Mouse (Mus musculus) layer of hippocampus, adult 2 months (tissue): ENCODE measurements around the gene Tlk2. TPM values are rescaled to one million over a fixed set of nuclear protein-coding genes. Genes with fewer than 3 reads are reported as not detected.

Source experiments
- DNase-seq, 2 experiments: peaks; one replicate each; pipeline ENCODE4 v3.0.0; 2022; ENCODE audit warnings: low spot score in 2 of 2
- H3K27ac ChIP-seq: fragments of 200-600 bp; 2 replicates; pipeline ENCODE4 v1.8.1; 2022
- H3K4me3 ChIP-seq: fragments of 200-600 bp; 2 replicates; pipeline ENCODE4 v1.8.1; 2022; ENCODE audit warnings: mild to moderate bottlenecking
- CTCF ChIP-seq: fragments of 200-600 bp; conservative IDR thresholded peaks from 2 replicates; pipeline ENCODE4 v1.8.1; 2022; ENCODE audit warnings: antibody characterized with exemption, mild to moderate bottlenecking, moderate library complexity
- total RNA-seq, 2 experiments: library from RNA; stranded (reverse); gene quantifications; 2 replicates each; pipeline ENCODE4 v1.2.3; 2021

Tlk2 gene
- total RNA-seq, 2 experiments from 2014 or later, result 47.9 to 50.9 TPM

DNA sequence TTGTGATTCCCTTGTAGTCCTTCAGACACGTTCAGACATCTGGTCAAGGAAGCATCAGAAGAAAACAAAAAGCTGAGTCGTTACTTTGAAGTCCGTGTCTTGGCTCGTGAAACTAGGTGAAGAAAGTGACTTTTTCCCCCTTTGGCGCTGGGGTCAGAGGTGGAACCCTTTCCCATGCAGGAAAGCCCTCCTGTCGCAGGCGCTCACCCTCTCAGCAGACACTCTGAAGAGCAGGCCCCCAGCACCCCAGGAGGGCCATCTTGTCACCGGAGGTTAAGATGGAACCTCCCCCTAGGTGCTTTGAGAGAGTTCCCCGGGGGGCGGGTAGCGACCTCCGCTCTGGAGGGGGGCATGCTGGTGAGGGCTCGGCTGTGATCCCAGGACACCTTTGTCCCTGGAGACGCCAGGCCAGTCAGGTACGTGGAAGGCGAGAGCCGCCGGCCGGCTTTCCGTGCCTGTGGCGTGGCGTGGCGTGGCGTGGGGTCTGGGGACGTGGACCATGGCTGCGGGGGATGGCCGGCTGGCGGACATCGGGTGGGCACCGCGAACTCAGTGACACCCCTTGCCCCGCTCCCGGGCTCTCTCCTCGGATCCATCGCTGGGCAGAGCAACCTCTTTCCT is 2.0 kb downstream of the Tlk2 start:
- peak in 1 of 2 experiments; percentile 20 for DNase-seq
- TF ChIP-seq CTCF, result no peak
- peak overlapping the region; percentile 95 for H3K27ac ChIP-seq
- peak overlapping the region; percentile 89 for H3K4me3 ChIP-seq

DNA sequence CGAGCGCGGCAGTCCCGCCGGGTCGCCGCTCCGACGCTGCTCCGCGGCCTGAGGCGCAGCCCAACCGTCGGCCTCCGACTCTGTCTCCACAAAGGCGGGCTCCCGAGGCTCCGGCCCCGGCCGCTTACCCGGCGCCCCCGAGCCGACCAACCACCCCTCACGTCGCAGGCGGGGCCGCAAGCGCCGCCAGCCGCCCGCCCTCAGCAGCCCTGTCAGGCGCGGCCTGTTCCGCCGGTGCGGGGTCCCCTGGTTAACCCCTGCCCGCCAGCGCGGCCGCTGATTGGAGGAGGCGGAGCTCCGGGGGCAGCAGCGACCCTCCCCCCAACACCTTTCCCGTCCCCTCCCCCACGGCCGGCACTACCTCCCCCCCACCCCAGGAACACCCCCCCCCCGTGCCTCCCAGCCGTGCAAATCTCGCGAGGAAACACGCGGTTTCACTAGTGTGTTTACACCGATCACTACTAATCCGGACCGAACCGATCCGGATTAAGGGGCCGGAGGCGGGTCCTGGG is 2.6 kb downstream of the Tlk2 start:
- Histone ChIP-seq H3K4me3 (peak overlapping the region; percentile 89), H3K27ac (peak overlapping the region; percentile 95)
- no peak for TF ChIP-seq CTCF
- peak; percentile 86 to 90 for DNase-seq

DNA sequence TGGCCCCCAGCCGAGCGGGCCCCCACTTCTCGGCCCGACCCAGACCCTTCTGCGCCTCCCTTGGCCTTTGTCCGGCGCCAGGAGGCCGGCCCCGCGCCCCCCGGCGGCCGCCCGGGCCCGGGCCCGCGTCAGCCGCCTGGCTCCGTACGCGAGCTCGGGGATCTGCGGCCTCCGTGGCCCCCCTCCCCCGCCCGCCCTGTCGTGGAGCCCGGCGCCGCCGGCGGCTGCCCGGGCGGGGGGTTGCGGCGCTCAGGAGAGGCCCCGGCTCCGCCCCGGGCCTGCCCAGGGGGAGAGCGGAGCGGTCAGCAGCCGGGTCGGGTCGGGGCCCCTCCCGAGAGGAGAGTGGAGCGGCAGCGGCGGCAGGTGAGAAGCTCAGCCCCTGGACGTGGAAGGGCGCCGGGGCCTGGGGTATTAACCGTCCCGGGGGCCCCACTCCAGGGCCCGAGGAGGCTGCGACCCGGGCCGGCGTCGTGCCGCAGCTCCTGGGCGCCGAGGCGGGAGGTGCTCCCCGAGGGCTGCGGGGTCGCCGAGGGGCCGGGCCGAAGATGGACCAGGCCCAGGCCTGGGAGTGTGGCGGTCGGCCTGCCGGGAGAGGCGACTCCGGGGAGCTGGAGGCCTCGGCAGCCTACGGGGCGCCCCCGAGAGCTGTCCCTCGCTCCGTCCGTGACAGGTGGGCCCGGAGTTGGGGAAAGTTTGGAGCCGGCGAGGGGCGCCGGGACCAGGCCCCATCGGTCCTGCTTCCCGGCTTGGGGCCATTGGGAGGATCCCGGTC is 3.3 kb downstream of the Tlk2 start:
- TF ChIP-seq CTCF, result no peak
- Histone ChIP-seq H3K4me3 (peak overlapping the region; percentile 89), H3K27ac (peak overlapping the region; percentile 95)
- DNase-seq, result peak in 1 of 2 experiments; percentile 11

DNA sequence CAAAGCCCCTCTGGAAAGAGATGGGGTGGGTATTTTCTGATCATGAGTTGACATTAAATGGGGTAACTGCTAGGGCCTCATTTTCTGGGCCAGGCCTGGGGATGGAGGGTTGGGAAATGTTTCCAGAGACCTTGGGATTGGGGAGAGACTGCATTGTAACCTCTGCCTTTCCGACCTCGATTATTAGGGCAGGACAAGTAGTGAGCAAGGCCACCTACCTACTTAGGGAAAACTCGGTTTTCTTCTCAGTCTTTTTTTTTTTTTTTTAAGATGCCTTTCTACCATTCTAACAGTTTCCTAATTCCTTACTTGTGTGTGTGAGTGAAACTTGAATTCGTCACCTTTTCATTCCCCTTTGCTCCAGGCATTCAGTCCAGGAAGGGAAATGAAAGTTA is 3.9 kb downstream of the Tlk2 start:
- peak overlapping the region; percentile 89 for H3K4me3 ChIP-seq
- no peak for TF ChIP-seq CTCF
- DNase-seq, result no peak
- H3K27ac ChIP-seq, result peak overlapping the region; percentile 95

DNA sequence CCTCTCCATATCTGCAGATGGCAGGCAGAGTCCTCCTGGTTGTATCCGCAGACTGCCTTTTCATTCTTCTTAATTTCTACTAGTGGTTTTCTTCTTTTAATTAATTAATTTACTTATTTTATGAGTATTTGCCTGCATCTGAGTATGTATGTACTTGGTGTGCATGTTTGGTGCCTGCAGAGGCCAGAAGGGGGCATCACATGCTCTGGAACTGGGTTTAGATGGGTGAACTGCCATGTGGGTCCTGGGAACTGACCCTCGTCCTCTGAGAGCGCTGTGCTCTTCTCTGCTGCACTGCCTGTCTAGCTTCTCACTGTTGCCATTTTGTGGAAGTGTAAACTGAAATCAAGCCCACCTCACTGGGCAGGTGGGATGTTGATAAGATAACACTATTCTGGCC is 6.1 kb downstream of the Tlk2 start:
- no peak for DNase-seq
- H3K27ac ChIP-seq, result no peak overlapping the region
- TF ChIP-seq CTCF, result peak; percentile 60
- no peak overlapping the region for H3K4me3 ChIP-seq

DNA sequence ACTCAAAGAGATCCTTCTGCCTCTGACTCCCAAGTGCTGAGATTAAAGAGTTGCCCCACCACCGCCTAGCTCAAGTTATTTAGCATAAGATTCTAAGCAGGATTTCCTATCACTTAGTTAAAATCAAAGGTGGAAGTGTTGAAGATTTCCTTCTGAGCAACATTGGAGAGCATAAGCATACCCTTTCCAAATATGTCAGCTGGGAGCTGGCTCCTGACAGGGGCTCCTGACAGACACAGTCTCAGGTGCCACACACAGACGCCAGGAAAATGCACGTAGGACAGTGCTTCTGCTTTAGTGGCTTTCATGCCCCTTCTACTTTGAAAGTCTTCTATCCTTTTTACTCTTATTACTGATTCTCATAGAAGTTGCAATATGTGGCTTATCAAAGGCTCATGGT is 13.6 kb downstream of the Tlk2 start:
- no peak overlapping the region for H3K4me3 ChIP-seq
- TF ChIP-seq CTCF, result no peak
- no peak overlapping the region for H3K27ac ChIP-seq
- DNase-seq, result no peak

DNA sequence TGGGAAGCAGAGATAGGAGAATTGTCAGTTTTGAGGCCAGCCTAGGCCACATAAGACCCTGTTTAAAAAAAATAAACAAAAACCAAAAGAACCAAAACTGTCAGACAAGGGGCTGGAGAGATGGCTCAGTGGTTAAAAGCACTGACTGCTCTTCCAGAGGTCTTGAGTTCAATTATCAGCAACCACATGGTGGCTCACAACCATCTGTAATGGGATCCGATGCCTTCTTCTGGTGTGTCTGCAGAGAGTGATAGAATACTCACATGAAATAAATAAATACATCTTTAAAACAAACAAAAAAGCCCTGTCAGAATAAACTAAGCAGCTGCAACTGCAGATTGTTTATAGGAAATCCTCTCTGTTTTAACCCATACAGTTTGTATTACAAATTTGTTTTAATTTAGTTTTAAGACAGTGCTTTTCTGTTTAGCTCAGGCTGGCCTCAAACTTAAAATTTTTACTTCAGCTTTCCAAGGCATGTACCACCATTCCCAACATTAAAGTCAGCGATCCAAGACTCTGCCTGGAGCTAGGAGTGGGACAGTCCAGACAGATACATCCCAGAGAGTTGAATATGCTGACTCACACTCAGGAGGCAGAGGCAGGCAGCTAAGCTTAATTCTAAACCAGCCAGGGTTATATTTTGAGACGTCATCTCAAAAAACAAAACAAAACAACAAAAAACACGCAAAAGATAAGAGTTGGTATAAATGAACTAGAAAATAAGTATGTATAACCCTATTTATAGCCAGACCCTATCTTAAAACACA is 18.5 kb downstream of the Tlk2 start:
- no peak overlapping the region for H3K4me3 ChIP-seq
- H3K27ac ChIP-seq, result no peak overlapping the region
- no peak for DNase-seq
- TF ChIP-seq CTCF, result no peak

DNA sequence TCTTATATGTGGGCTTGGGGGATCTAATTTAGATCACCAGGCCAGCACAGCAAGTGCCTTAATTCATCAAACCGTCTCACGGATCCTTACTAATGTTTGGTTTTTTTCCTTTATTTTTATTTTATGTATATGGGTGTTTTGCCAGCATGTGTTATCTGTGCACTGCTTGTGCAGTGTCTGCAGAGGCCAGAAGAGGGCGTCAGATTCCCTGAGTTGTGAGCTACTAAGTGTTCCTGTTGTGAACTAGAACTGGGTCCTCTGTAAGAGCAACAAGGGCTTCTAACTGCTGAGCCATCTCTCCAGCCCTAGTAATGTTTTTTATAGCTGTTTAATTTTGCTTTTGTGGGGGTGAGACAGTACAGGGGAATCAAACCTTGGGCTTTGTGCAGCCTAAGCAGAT is 23.8 kb downstream of the Tlk2 start:
- no peak for DNase-seq
- Histone ChIP-seq H3K27ac (no peak overlapping the region), H3K4me3 (no peak overlapping the region)
- TF ChIP-seq CTCF, result peak; percentile 65

DNA sequence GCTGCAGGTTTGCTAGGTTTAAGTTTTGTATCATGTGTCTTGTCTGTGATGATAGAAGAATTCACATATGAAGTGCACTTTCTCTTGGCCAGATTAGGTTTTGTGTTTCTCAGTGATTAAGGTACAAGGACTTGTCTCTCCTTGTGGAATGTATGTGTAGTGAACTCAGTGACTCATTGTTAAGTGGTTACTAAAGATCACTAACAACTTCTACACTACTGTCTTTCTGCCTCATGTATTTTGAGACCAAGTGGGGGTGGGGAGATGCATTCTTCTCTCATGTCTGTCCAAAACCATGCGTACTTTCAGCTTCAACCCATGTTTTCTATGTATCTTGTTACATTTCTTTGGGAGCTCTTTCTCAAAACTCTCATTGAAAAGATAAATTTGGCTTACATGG is 31.4 kb downstream of the Tlk2 start:
- Histone ChIP-seq H3K27ac (no peak overlapping the region), H3K4me3 (no peak overlapping the region)
- no peak for TF ChIP-seq CTCF
- no peak for DNase-seq

DNA sequence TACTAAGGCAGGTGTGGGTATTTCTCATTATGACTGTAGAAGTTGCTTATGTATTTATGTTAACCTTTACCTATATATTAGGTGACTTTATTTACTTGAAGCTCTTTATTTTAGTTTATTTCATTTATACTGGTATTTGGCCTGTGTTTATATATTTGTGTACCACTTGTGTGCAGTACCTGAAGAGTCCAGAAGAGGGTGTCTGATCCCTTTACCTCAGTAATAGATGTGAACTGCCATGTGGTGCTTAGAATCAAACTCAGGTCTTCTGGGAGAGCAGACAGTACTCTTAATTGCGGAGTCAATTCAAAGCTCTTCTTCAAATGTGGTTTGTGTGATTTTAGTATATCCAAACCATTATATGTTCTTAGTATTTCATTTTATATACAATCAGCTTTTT is 35.6 kb downstream of the Tlk2 start:
- Histone ChIP-seq H3K27ac (no peak overlapping the region), H3K4me3 (no peak overlapping the region)
- DNase-seq, result no peak
- TF ChIP-seq CTCF, result peak; percentile 68

DNA sequence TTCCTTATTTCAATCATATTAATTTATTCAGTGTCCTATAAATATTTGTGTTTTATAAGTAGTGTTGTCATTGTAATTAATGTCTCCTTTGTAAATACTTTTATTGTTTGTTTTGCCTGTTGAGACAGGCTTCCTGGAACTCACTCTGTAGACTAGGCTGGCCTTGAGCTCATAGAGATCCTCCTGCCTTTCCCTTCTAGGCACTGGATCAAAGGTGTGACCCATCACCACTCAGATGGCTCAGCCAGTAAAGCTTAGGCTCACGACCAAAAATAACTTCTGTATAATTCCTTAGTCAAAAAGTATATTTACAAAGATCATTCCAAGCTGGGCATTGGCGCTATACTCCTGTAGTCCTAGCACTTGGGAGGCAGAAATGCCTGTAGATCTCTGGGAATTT is 39.2 kb downstream of the Tlk2 start:
- Histone ChIP-seq H3K27ac (no peak overlapping the region), H3K4me3 (no peak overlapping the region)
- TF ChIP-seq CTCF, result no peak
- no peak for DNase-seq

DNA sequence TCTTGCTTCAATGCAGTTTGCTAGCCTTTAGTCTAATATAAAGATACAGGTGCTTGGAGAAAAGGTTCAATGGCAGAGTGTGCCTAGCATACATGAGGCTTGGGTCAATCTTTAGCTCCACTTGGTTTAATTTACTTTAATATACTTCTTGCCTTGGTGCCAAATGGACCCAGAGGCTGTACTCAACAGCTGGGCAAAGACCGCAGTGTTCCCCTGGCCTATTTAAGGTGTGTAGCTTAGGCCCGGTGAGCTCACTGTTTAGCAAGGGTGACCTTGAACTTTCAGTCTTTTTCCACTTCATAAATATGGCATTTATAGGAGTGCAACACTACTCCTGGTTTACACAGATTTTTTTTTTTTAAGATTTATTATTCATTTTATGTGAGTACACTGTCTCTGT is 55.9 kb downstream of the Tlk2 start:
- Histone ChIP-seq H3K27ac (no peak overlapping the region), H3K4me3 (no peak overlapping the region)
- TF ChIP-seq CTCF, result no peak
- no peak for DNase-seq

DNA sequence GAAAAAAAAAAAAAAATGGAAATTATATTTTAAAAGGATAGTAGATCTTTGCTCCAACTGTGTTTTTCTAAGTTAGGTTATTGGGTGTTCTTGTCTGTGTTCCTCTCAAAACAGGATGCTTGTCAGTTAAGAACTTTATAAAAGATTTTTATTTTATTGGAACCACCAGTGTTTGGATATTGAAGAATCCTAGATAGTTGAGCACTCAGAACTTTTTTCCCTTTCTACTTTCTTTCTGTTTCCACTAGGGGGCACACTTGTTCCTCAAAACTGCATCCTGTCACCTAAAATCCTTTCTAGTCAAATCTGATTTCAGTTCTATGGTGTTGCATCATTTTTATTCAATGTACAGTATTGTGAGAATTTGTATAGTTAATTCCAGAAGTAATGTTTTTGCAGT is 62.4 kb downstream of the Tlk2 start:
- TF ChIP-seq CTCF, result peak; percentile 88
- Histone ChIP-seq H3K4me3 (no peak overlapping the region), H3K27ac (no peak overlapping the region)
- DNase-seq, result no peak
